Mouse (Mus musculus): Measurements from ENCODE around the gene Creld1. TPM values are rescaled to one million over a fixed set of nuclear protein-coding genes. Genes with fewer than 3 reads are reported as not detected.

Creld1 gene
- polyA plus RNA-seq, 1 experiment: 5.0 TPM

DNA sequence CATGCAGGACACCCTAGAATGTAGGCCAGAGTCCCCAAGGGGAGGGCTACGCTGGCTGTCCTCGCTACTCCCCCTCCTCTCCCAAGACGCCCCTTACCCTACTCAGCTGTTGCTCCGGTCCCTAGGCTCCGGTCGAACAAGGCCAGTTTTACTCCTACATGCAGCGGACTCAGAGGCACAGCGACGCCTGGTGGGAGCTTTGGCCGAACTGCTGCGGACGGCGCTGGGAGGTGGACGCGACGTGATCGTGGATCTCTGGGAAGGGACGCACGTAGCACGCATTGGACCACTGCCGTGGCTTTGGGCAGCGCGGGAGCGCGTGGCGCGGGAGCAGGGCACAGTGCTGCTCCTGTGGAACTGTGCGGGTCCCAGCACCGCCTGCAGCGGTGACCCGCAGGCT, 13.7 kb upstream of the Creld1 start:
- no peaks in the 10 kb centered on the region for H3K27me3 ChIP-seq (ENCODE audit: control insufficient read depth, insufficient read depth, low read length)

DNA sequence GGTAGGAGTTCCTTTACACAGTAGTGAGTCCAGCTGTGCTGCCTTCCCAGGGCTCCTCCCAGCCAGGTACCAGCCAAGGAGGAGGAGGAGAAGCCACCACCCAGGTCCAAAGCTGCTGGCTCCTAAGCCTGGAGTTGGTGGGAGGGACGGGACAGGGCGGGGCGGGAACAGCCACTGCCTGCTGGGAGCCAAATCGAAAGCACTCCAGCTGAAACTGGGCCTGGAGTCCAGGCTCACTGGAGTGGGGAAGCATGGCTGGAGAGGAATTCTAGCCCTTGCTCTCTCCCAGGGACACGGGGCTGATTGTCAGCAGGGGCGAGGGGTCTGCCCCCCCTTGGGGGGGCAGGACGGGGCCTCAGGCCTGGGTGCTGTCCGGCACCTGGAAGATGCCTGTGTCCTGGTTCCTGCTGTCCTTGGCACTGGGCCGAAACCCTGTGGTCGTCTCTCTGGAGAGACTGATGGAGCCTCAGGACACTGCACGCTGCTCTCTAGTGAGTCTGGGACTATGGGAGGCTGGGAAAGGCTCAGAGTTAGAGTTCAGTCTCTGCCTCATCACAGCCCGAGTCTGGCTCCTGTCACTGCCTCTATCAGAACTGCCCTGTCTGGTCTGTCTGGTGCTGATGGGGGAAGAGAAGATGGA, 11.7 kb upstream of the Creld1 start, which contains the start of gene Il17rc:
Gene Il17rc (plus strand): TSS at position 131 of the 640 bp plus-strand sequence.
- Histone ChIP-seq H3K36me3 (ENCODE audit: control insufficient read depth, insufficient read depth, low read length) (no peaks in the 10 kb centered on the region), H3K4me1 (ENCODE audit: control insufficient read depth, insufficient read depth, low read length) (peaks cover 7% of the 10 kb centered on the region), H3K27ac (ENCODE audit: control insufficient read depth, insufficient read depth, low read depth, low read length) (no peak within 1 kb of the TSS), H3K4me3 (ENCODE audit: control insufficient read depth, low read depth, low read length) (no peak within 1 kb of the TSS; the same call in 1 of the 2 replicates), H3K27me3 (ENCODE audit: control insufficient read depth, insufficient read depth, low read length) (no peaks in the 10 kb centered on the region)
- TF ChIP-seq POLR2A (IDR thresholded peaks at IDR 0.05; ENCODE audit: control insufficient read depth, low read depth, low read length) (no peak), CTCF (IDR thresholded peaks at IDR 0.05; ENCODE audit: control insufficient read depth, insufficient read depth, insufficient replicate concordance, low read depth, low read length) (no peak)

More for the DNA sequence above, 13.7 kb upstream of the Creld1 start:
- Histone ChIP-seq H3K27ac (ENCODE audit: control insufficient read depth, insufficient read depth, low read depth, low read length) (no peak overlapping the region), H3K4me3 (ENCODE audit: control insufficient read depth, low read depth, low read length) (peak overlapping the region; percentile 58), H3K4me1 (ENCODE audit: control insufficient read depth, insufficient read depth, low read length) (peaks cover 7% of the 10 kb centered on the region), H3K36me3 (ENCODE audit: control insufficient read depth, insufficient read depth, low read length) (no peaks in the 10 kb centered on the region)
- peak; percentile 60; the same call in 1 of the 2 replicates for TF ChIP-seq CTCF (IDR thresholded peaks at IDR 0.05; ENCODE audit: control insufficient read depth, insufficient read depth, insufficient replicate concordance, low read depth, low read length)
- no peak for TF ChIP-seq POLR2A (IDR thresholded peaks at IDR 0.05; ENCODE audit: control insufficient read depth, low read depth, low read length)

DNA sequence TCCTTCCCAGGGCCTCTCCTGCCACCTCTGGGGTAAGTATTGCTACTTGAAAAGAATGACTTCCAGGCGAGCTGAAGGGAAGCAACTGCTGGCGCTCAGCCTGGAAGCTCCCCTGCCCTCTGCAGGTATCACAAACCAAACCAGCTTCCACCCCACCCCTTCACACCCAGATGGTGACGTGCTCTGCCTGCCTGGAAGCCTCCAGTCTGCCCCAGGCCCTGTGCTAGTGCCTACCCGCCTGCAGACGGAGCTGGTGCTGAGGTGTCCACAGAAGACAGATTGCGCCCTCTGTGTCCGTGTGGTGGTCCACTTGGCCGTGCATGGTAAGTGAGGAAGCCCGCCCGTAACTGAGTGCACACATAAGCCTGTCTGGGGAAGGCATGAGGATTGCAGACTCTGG, 11.0 kb upstream of the Creld1 start:
- no peaks in the 10 kb centered on the region for H3K27me3 ChIP-seq (ENCODE audit: control insufficient read depth, insufficient read depth, low read length)
- H3K4me3 ChIP-seq (ENCODE audit: control insufficient read depth, low read depth, low read length): no peak overlapping the region

DNA sequence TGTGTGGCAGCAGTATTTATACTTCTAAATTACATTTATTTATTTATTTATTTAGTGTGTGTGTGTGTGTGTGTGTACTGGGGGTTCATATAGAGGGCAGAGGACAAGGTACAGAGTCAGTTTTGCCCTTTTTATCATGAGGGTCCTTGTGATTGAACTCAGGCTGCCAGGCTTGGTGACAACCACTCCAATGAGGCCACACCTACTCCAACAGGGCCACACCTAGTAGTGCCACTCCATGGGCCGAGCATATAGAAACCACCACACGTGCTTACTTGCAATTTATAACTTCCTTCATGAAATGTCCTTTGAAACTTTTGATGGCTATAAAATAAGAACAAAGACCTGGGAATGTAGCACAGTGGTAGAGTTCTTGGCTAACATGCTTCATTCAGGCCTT, 9.9 kb upstream of the Creld1 start:
- no peaks in the 10 kb centered on the region for H3K36me3 ChIP-seq (ENCODE audit: control insufficient read depth, insufficient read depth, low read length)
- H3K4me1 ChIP-seq (ENCODE audit: control insufficient read depth, insufficient read depth, low read length): peaks cover 7% of the 10 kb centered on the region
- H3K4me3 ChIP-seq (ENCODE audit: control insufficient read depth, low read depth, low read length): no peak overlapping the region
- H3K27ac ChIP-seq (ENCODE audit: control insufficient read depth, insufficient read depth, low read depth, low read length): no peak overlapping the region
- no peaks in the 10 kb centered on the region for H3K27me3 ChIP-seq (ENCODE audit: control insufficient read depth, insufficient read depth, low read length)
- no peak for TF ChIP-seq CTCF (IDR thresholded peaks at IDR 0.05; ENCODE audit: control insufficient read depth, insufficient read depth, insufficient replicate concordance, low read depth, low read length)
- no peak for TF ChIP-seq POLR2A (IDR thresholded peaks at IDR 0.05; ENCODE audit: control insufficient read depth, low read depth, low read length)

More for the DNA sequence above, 11.0 kb upstream of the Creld1 start:
- H3K4me1 ChIP-seq (ENCODE audit: control insufficient read depth, insufficient read depth, low read length): peaks cover 7% of the 10 kb centered on the region
- H3K36me3 ChIP-seq (ENCODE audit: control insufficient read depth, insufficient read depth, low read length): no peaks in the 10 kb centered on the region
- no peak overlapping the region for H3K27ac ChIP-seq (ENCODE audit: control insufficient read depth, insufficient read depth, low read depth, low read length)
- TF ChIP-seq CTCF (IDR thresholded peaks at IDR 0.05; ENCODE audit: control insufficient read depth, insufficient read depth, insufficient replicate concordance, low read depth, low read length): no peak
- no peak for TF ChIP-seq POLR2A (IDR thresholded peaks at IDR 0.05; ENCODE audit: control insufficient read depth, low read depth, low read length)

DNA sequence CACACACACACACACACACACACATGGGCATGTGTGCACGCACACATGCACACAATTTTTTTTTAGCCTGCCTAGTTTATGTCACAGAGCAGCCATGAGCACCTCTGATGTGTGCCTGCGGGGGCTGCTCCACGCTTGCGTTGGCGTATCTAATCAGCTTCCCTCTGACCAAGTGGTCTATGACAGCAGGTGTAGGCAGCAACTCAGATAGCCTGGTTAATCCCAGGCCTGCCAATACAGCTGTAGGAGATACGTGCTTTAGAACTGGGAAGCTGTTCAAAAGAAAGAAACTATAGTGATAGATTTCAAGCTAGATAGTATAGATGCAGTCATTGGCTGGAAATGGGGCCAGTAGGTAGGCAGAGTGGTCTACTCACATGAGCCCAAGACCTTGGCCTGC, 9.4 kb upstream of the Creld1 start:
- Histone ChIP-seq H3K36me3 (ENCODE audit: control insufficient read depth, insufficient read depth, low read length) (no peaks in the 10 kb centered on the region), H3K27ac (ENCODE audit: control insufficient read depth, insufficient read depth, low read depth, low read length) (no peak overlapping the region), H3K4me1 (ENCODE audit: control insufficient read depth, insufficient read depth, low read length) (peaks cover 7% of the 10 kb centered on the region), H3K4me3 (ENCODE audit: control insufficient read depth, low read depth, low read length) (no peak overlapping the region), H3K27me3 (ENCODE audit: control insufficient read depth, insufficient read depth, low read length) (no peaks in the 10 kb centered on the region)
- TF ChIP-seq CTCF (IDR thresholded peaks at IDR 0.05; ENCODE audit: control insufficient read depth, insufficient read depth, insufficient replicate concordance, low read depth, low read length) (no peak), POLR2A (IDR thresholded peaks at IDR 0.05; ENCODE audit: control insufficient read depth, low read depth, low read length) (no peak)

DNA sequence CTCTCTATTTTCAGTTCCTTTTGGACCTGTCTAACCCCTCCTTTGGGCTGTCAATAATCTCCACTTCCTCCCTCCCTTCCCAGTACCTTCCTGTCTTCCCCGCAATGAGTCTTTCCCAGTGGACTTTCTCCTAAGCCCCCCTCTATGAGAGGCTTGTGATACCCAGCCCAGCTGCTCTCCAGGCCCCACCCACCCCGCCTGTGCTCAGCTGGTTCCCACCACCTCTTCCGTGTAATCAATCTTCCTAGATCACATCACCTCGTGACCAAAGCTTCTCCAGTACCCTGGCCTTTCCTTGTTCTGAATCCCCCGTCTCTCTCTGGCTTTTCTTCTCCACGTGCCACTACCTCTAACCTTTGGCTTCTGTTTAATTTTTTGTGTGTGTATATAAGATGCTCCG, 5.7 kb upstream of the Creld1 start:
- no peak overlapping the region for H3K4me3 ChIP-seq (ENCODE audit: control insufficient read depth, low read depth, low read length)
- no peak overlapping the region for H3K27ac ChIP-seq (ENCODE audit: control insufficient read depth, insufficient read depth, low read depth, low read length)
- no peak for TF ChIP-seq CTCF (IDR thresholded peaks at IDR 0.05; ENCODE audit: control insufficient read depth, insufficient read depth, insufficient replicate concordance, low read depth, low read length)
- TF ChIP-seq POLR2A (IDR thresholded peaks at IDR 0.05; ENCODE audit: control insufficient read depth, low read depth, low read length): no peak
- no peaks in the 10 kb centered on the region for H3K36me3 ChIP-seq (ENCODE audit: control insufficient read depth, insufficient read depth, low read length)
- peaks cover 3% of the 10 kb centered on the region for H3K4me1 ChIP-seq (ENCODE audit: control insufficient read depth, insufficient read depth, low read length)
- H3K27me3 ChIP-seq (ENCODE audit: control insufficient read depth, insufficient read depth, low read length): no peaks in the 10 kb centered on the region

DNA sequence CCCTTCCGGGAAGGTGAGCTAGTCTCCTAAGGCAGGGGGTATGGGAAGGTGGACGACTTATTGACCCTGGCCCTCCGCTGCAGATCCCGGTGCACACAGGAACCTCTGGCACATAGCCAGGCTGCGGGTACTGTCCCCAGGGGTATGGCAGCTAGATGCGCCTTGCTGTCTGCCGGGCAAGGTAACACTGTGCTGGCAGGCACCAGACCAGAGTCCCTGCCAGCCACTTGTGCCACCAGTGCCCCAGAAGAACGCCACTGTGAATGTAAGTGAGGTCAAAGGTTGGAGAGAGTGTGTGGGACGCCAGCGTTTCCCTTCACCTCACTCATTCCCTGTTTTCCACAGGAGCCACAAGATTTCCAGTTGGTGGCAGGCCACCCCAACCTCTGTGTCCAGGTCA, 4.2 kb upstream of the Creld1 start:
- Histone ChIP-seq H3K27me3 (ENCODE audit: control insufficient read depth, insufficient read depth, low read length) (no peaks in the 10 kb centered on the region), H3K4me3 (ENCODE audit: control insufficient read depth, low read depth, low read length) (no peak overlapping the region), H3K4me1 (ENCODE audit: control insufficient read depth, insufficient read depth, low read length) (peaks cover 10% of the 10 kb centered on the region), H3K27ac (ENCODE audit: control insufficient read depth, insufficient read depth, low read depth, low read length) (no peak overlapping the region), H3K36me3 (ENCODE audit: control insufficient read depth, insufficient read depth, low read length) (no peaks in the 10 kb centered on the region)
- TF ChIP-seq CTCF (IDR thresholded peaks at IDR 0.05; ENCODE audit: control insufficient read depth, insufficient read depth, insufficient replicate concordance, low read depth, low read length) (no peak), POLR2A (IDR thresholded peaks at IDR 0.05; ENCODE audit: control insufficient read depth, low read depth, low read length) (no peak)

Data from testis, adult 2 months (tissue).